Comparison of ENCODE assay signal across 23 mouse cellular contexts in genomic region chr7:112246442-112246841, GRCm38 (mm10). TPM values are rescaled to one million over a fixed set of nuclear protein-coding genes. Genes with fewer than 3 reads are reported as not detected.
DNase-seq lines count a peak whose midpoint lies in the region; ATAC-seq and TF ChIP-seq lines count a peak whose summit lies in the region.
"Had no signal": no experiment of that assay in that cellular context is flagged by ENCODE, and none has a peak within 500 bp of the region (broad histone marks: within the 10 kb centered on the region; RNA-seq: fewer than 3 reads in every experiment).

No protein-coding gene starts in this region.

- H3K36me3 ChIP-seq in heart, embryonic 12.5 days: peaks cover 71% of the 10 kb centered on the region
- H3K36me3 ChIP-seq: embryonic facial prominence, embryonic 13.5 days; G1E; hindbrain, embryonic 12.5 days had no signal

- H3K4me3 ChIP-seq in heart, embryonic 12.5 days: no peak overlapping the region
- H3K4me3 ChIP-seq in layer of hippocampus, adult 2 months: no peak overlapping the region
- H3K4me3 ChIP-seq: embryonic facial prominence, embryonic 13.5 days; forebrain, embryonic 13.5 days; hindbrain, embryonic 12.5 days had no signal

- no peak for TF ChIP-seq CTCF in layer of hippocampus, adult 2 months (conservative IDR thresholded peaks at IDR 0.05)

- no peak overlapping the region for H3K4me2 ChIP-seq in heart, embryonic 12.5 days
- H3K4me2 ChIP-seq: embryonic facial prominence, embryonic 13.5 days; forebrain, embryonic 13.5 days; hindbrain, embryonic 12.5 days had no signal

- H3K9me3 ChIP-seq in heart, embryonic 12.5 days (replicated peaks): no peaks in the 10 kb centered on the region
- H3K9me3 ChIP-seq: embryonic facial prominence, embryonic 13.5 days; forebrain, embryonic 13.5 days had no signal

- 69% methylated on average over 4 of the region's 4 CpGs for WGBS in heart, embryonic 12.5 days

- no peak overlapping the region for H3K9ac ChIP-seq in heart, embryonic 12.5 days
- H3K9ac ChIP-seq: embryonic facial prominence, embryonic 13.5 days; forebrain, embryonic 13.5 days; forebrain, postnatal 0 days; hindbrain, embryonic 12.5 days had no signal

- ATAC-seq in heart, embryonic 12.5 days (ENCODE audit: insufficient number of reproducible peaks, low FRiP score): no peak
- ATAC-seq: CD4-positive, CD25-positive, alpha-beta regulatory T cell, adult 4 months; forebrain, embryonic 13.5 days; forebrain, postnatal 0 days; hindbrain, embryonic 16.5 days; inflammation-experienced regulatory T-cells, adult 6 months; intestine, postnatal 0 days had no signal

- intact Hi-C loops in heart, postnatal 25 days (cut with DNase I): no loop called here

- H3K4me1 ChIP-seq in heart, embryonic 12.5 days (replicated peaks): peaks cover 89% of the 10 kb centered on the region

- peak overlapping the region; percentile 12; the same call in 1 of the 2 replicates for H3K27ac ChIP-seq in heart, embryonic 12.5 days (ENCODE audit: poor library complexity, severe bottlenecking)
- H3K27ac ChIP-seq in layer of hippocampus, adult 2 months: peak overlapping the region; percentile 92
- H3K27ac ChIP-seq: embryonic facial prominence, embryonic 13.5 days; forebrain, embryonic 13.5 days; hindbrain, embryonic 12.5 days had no signal

- DNase-seq in cerebellum, adult 11-12 months: peak; percentile 51
- no peak for DNase-seq in cerebellum, adult 9-10 months
- no peak for DNase-seq in heart, postnatal 25 days (ENCODE audit: low spot score)
- DNase-seq in layer of hippocampus, adult 2 months (ENCODE audit: low spot score in 2 of 2): no peak
- no peak for DNase-seq in layer of hippocampus, adult 9-10 months (ENCODE audit: low spot score)
- DNase-seq in fat pad, adult 2 months (ENCODE audit: extremely low read depth, low read depth, low spot score): peak; percentile 98
- DNase-seq in adrenal gland, adult 2 months: no peak
- DNase-seq: B cell, adult 2 months; cerebellum, adult 11 months; cerebellum, adult 9-11 months; cerebellum, postnatal 36 days; forebrain, postnatal 0 days; gastrocnemius, postnatal 25 days; heart, postnatal 14 days had no signal

- H3K27me3 ChIP-seq in heart, embryonic 12.5 days (replicated peaks): no peaks in the 10 kb centered on the region
- H3K27me3 ChIP-seq: embryonic facial prominence, embryonic 13.5 days had no signal

RNA-seq across cellular contexts. Expression of gene Mical2, which starts 20.8 kb away (rescaled TPM):
- 156 and 163 TPM in 2 replicates for polyA plus RNA-seq in heart, embryonic 12.5 days (2016; fragmentation: Nextera tagmentation; extraction: Ambion mirVana)
- 100 to 1,000 TPM in 1 of 2 experiments, 10 to 100 TPM in 1; 93.4 to 103 TPM for total RNA-seq in heart, postnatal 25 days (2021)
- total RNA-seq in layer of hippocampus, adult 2 months (2021): 100 to 1,000 TPM; 667 to 694 TPM
- total RNA-seq in adrenal gland, adult 2 months (2021): 10 to 100 TPM; 10.6 to 14.3 TPM
- 3.8 and 4.1 TPM in 2 replicates for polyA plus RNA-seq in adrenal gland, adult 2 months (2012; rRNA removed)
- polyA plus RNA-seq: G1E had no signal

Comparison
In these comparisons a context has a peak if more than half of its experiments do, and no peak if none do; other contexts are left out.
1. DNase-seq: peak in cerebellum, adult 11-12 months (single experiment) and fat pad, adult 2 months (single experiment); none in cerebellum, adult 9-10 months (single experiment), heart, postnatal 25 days (single experiment), layer of hippocampus, adult 2 months (0 of 2), layer of hippocampus, adult 9-10 months (single experiment) and adrenal gland, adult 2 months (single experiment).
2. RNA of gene Mical2, which starts 20.8 kb away (total RNA-seq): 667 to 694 TPM in layer of hippocampus, adult 2 months; 93.4 to 103 TPM in heart, postnatal 25 days and 10.6 to 14.3 TPM in adrenal gland, adult 2 months; every median in the first group is over 4 times any median in the second.